Mouse (Mus musculus): Measurements from ENCODE around the gene Foxd3.

DNA sequence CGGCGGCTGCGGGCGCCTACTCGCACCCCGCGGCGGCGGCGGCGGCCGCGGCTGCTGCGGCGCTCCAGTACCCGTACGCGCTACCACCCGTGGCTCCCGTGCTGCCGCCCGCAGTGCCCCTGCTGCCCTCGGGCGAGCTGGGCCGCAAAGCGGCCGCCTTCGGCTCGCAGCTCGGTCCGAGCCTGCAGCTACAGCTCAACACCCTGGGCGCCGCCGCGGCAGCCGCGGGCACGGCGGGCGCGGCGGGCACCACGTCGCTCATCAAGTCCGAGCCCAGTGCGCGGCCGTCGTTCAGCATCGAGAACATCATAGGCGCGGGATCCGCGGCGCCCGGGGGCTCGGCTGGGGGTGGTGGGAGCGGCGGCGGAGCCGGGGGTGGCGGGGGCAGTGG, 1.3 kb downstream of the Foxd3 start:
- no peak for TF ChIP-seq CTCF (IDR thresholded peaks at IDR 0.05; ENCODE audit: low read depth)
- TF ChIP-seq EP300 (optimal IDR thresholded peaks at IDR 0.05), result no peak

Data from stomach, postnatal 0 days (tissue).